Mouse (Mus musculus): ENCODE measurements around the gene Psen1. TPM values are rescaled to one million over a fixed set of nuclear protein-coding genes. Genes with fewer than 3 reads are reported as not detected.
A peak's percentile ranks its signal among the peaks of the same experiment; 100 is the strongest.

The Psen1 gene
- total and polyA plus RNA-seq, 3 experiments: 28.4 to 61.1 (median 45.8) TPM

DNA sequence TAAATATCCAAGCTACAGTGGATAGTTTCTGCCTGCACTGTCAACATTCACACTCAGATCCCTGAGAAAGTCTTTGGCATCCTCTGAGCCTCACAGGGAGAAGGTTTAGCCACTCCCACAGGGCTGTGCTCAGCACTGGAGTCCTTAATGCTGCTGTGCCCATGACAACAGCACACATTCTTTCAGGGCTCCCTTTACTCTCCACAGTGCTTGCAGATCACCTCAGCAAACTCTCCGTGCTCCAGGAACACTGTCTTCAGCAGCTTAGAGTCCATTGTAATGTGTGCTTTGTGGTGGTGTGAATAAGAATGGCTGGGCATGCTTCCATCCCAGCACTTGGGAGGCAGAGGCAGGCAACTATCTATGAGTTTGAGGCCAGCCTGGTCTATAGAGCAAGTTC lies 61.2 kb downstream of the Psen1 start:
- in situ Hi-C loops (cut with MboI; ENCODE audit: low pct_ligation_motif_present, low pct_unique_long_range_greater_than_20kb, low sequenced_read_pairs): no loop called here
- Histone ChIP-seq H3K27ac (ENCODE audit: insufficient read depth, low read depth) (no peak overlapping the region), H3K4me3 (replicated peaks in 1 of 3; ENCODE audit: low read depth in 2 of 3, low read length in 2 of 3, poor library complexity in 1 of 3) (no peak overlapping the region), H3K27me3 (replicated peaks) (no peaks in the 10 kb centered on the region), H3K79me2 (replicated peaks; ENCODE audit: control insufficient read depth, extremely low read depth, insufficient read depth, poor library complexity, severe bottlenecking) (no peaks in the 10 kb centered on the region), H3K9me3 (replicated peaks; ENCODE audit: low read length) (no peaks in the 10 kb centered on the region), H3K36me3 (replicated peaks in 1 of 2; ENCODE audit: control insufficient read depth in 1 of 2, insufficient read depth in 1 of 2, low read length in 1 of 2) (no peaks in the 10 kb centered on the region), H3K4me1 (ENCODE audit: control insufficient read depth in 1 of 2, insufficient read depth in 2 of 2) (peaks cover 5 to 26% of the 10 kb centered on the region in 2 experiments; a peak in 3 of 4 replicates), H3K9ac (ENCODE audit: insufficient read depth, low read depth) (no peak overlapping the region), H3K4me2 (ENCODE audit: insufficient read depth, low read depth, poor library complexity, severe bottlenecking) (no peak overlapping the region)
- TF ChIP-seq MYC (IDR thresholded peaks at IDR 0.05; ENCODE audit: low read depth, low read length) (no peak), POLR2A (IDR thresholded peaks at IDR 0.05; ENCODE audit: low read depth, low read length) (no peak), ZC3H11A (IDR thresholded peaks at IDR 0.05; ENCODE audit: low read depth, low read length) (no peak), TBP (conservative IDR thresholded peaks at IDR 0.05; ENCODE audit: low read depth, low read length) (no peak)
- no peak for DNase-seq (ENCODE audit: extremely low read depth)
- dilution Hi-C loops (cut with MboI; ENCODE audit: extremely low pct_ligation_motif_present, extremely low pct_unique_long_range_greater_than_20kb, low sequenced_read_pairs): no loop called here

DNA sequence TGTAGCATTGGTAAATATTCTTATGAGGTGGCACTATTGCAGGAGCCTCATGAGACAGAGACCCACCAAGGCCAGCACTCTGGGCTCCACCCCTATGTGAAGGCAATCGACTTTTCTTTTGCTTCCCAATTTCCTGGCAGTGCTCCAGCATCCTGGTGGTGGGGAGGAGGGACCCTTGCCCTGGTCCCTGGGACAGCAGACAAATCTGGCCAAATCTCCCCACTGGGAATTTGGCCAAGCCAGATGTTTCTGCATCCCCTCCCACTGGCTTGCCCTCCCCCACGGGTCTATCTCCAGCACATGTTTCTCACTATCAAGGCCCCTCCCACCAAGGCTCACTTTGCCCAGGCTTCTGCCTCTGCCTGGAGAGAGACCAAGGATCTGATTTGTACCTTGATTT lies 64.5 kb downstream of the Psen1 start:
- no peak overlapping the region for H3K4me3 ChIP-seq (replicated peaks in 1 of 3; ENCODE audit: low read depth in 2 of 3, low read length in 2 of 3, poor library complexity in 1 of 3)
- dilution Hi-C loops (cut with MboI; ENCODE audit: extremely low pct_ligation_motif_present, extremely low pct_unique_long_range_greater_than_20kb, low sequenced_read_pairs) (no loop called here), in situ Hi-C loops (cut with MboI; ENCODE audit: low pct_ligation_motif_present, low pct_unique_long_range_greater_than_20kb, low sequenced_read_pairs) (loop anchor here (25.0 kb wide), 1 partner anchor 640 kb away; no protein-coding TSS in a partner anchor)

DNA sequence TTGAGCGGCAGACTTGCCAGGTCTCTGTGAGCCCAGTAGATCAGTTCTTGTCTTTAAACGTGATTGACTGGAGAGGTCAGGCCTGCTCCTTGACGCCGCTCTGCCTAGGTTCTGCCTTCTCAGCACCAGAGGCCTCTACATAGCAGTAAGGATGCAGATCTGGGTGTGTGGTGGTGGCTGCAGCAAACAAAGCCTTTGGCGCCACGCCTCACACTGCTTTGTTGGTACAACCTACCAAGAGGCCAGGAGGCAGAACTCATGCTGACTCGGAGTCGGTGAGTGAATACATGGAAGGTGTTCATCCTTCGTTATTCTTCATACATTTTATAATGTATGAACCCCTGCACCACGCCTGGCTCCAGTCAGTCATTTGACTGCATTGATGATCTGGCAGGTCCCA lies 70.8 kb downstream of the Psen1 start:
- H3K9me3 ChIP-seq (replicated peaks; ENCODE audit: low read length): no peaks in the 10 kb centered on the region
- dilution Hi-C loops (cut with MboI; ENCODE audit: extremely low pct_ligation_motif_present, extremely low pct_unique_long_range_greater_than_20kb, low sequenced_read_pairs) (no loop called here), in situ Hi-C loops (cut with MboI; ENCODE audit: low pct_ligation_motif_present, low pct_unique_long_range_greater_than_20kb, low sequenced_read_pairs) (loop anchor here (25.0 kb wide), 1 partner anchor 646 kb away; no protein-coding TSS in a partner anchor)
- H3K36me3 ChIP-seq (replicated peaks in 1 of 2; ENCODE audit: control insufficient read depth in 1 of 2, insufficient read depth in 1 of 2, low read length in 1 of 2): no peaks in the 10 kb centered on the region
- no peak overlapping the region for H3K4me3 ChIP-seq (replicated peaks in 1 of 3; ENCODE audit: low read depth in 2 of 3, low read length in 2 of 3, poor library complexity in 1 of 3)
- H3K4me2 ChIP-seq (ENCODE audit: insufficient read depth, low read depth, poor library complexity, severe bottlenecking): no peak overlapping the region
- TF ChIP-seq KAT2A (IDR thresholded peaks at IDR 0.05; ENCODE audit: insufficient replicate concordance, low read length): no peak
- TF ChIP-seq CTCF (conservative IDR thresholded peaks at IDR 0.05 in 1 of 2, IDR thresholded peaks at IDR 0.05 in 1 of 2; ENCODE audit: low read depth in 2 of 2, low read length in 2 of 2): no peak
- TF ChIP-seq NELFE (IDR thresholded peaks at IDR 0.05; ENCODE audit: low read depth, low read length): no peak
- TF ChIP-seq JUN (IDR thresholded peaks at IDR 0.05; ENCODE audit: insufficient read depth, low read depth, low read length): no peak
- TF ChIP-seq MEF2A (IDR thresholded peaks at IDR 0.05; ENCODE audit: borderline replicate concordance, low read depth, low read length): no peak
- TF ChIP-seq MAZ (IDR thresholded peaks at IDR 0.05; ENCODE audit: low read depth, low read length): no peak
- H3K4me1 ChIP-seq (ENCODE audit: control insufficient read depth in 1 of 2, insufficient read depth in 2 of 2): peaks cover 0 to 9% of the 10 kb centered on the region in 2 experiments; a peak in 3 of 4 replicates
- H3K27me3 ChIP-seq (replicated peaks): no peaks in the 10 kb centered on the region
- no peak overlapping the region for H3K27ac ChIP-seq (ENCODE audit: insufficient read depth, low read depth)
- DNase-seq (ENCODE audit: extremely low read depth): no peak
- H3K9ac ChIP-seq (ENCODE audit: insufficient read depth, low read depth): no peak overlapping the region
- no peaks in the 10 kb centered on the region for H3K79me2 ChIP-seq (replicated peaks; ENCODE audit: control insufficient read depth, extremely low read depth, insufficient read depth, poor library complexity, severe bottlenecking)

More for the DNA sequence above, 64.5 kb downstream of the Psen1 start:
- Histone ChIP-seq H3K27ac (ENCODE audit: insufficient read depth, low read depth) (peak overlapping the region; percentile 56; the same call in 1 of the 2 replicates), H3K9ac (ENCODE audit: insufficient read depth, low read depth) (no peak overlapping the region), H3K36me3 (replicated peaks in 1 of 2; ENCODE audit: control insufficient read depth in 1 of 2, insufficient read depth in 1 of 2, low read length in 1 of 2) (no peaks in the 10 kb centered on the region), H3K27me3 (replicated peaks) (no peaks in the 10 kb centered on the region), H3K9me3 (replicated peaks; ENCODE audit: low read length) (no peaks in the 10 kb centered on the region), H3K4me1 (ENCODE audit: control insufficient read depth in 1 of 2, insufficient read depth in 2 of 2) (peaks cover 5 to 26% of the 10 kb centered on the region in 2 experiments; a peak in 3 of 4 replicates), H3K4me2 (ENCODE audit: insufficient read depth, low read depth, poor library complexity, severe bottlenecking) (peak overlapping the region; percentile 49), H3K79me2 (replicated peaks; ENCODE audit: control insufficient read depth, extremely low read depth, insufficient read depth, poor library complexity, severe bottlenecking) (no peaks in the 10 kb centered on the region)
- peak; percentile 12 for DNase-seq (ENCODE audit: extremely low read depth)
- no peak for TF ChIP-seq ELF1 (IDR thresholded peaks at IDR 0.05; ENCODE audit: low read depth, low read length)
- peak; percentile 41; the same call in 1 of the 2 replicates for TF ChIP-seq MXI1 (IDR thresholded peaks at IDR 0.05; ENCODE audit: low read depth, low read length)
- no peak for TF ChIP-seq MAX (IDR thresholded peaks at IDR 0.05; ENCODE audit: low read length)

Measured in CH12.LX (cell line).